Mouse (Mus musculus) thymus, adult 18-20 months (tissue): ENCODE results near the gene Tmem185b.
A peak's percentile ranks its signal among the peaks of the same experiment; 100 is the strongest.

Source experiments
- DNase-seq, 2 experiments: peaks; one replicate each; pipeline ENCODE4 v3.0.0; 2022; ENCODE audit warnings: mixed read lengths in 2 of 2

Tmem185b gene

DNA sequence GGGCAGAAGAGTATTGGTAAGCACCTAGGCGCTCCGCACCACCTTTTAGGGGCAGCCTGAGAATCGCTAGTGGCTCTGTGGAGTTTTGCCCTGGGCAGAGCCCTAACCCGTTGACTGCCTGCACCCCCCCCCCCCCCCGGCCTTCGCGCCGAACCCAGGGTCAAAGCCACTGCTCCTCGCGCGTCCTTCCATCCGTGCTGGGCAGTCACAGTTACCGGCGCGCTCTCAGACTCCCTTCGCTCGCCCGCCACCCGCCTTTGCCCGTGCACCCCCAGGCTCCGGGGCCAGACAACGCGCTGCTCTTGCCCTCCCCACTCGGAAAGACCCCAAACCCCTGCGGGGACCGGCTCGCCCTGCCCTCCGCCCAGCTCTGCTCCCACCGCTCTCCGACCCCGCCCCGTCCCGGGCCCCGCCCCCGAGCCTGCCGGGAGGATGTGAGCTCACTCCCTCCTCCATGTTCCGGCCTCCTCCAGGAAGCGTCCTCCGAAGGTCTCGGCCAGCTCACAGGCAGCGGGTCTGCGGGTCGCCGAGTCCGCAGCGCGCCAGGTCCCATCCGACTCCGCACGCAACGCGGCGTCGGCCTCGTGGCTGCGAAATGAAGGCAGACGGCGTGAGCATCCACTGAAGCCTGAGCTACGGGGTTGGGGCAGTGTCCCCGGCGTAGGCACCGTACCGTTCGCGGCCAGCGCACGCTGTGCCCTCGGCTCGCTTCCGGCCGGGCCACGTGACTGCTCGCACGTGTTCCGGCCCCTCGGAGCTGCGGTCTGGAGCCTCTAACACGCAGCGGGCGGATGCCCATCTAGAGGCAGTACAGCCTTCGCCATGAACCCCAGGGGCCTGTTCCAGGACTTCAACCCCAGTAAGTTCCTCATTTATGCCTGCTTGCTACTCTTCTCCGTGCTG lies at the start of gene Tmem185b:
Tmem185b (plus strand) TSS at position 472 of the 903 bp plus-strand sequence.
- peak; percentile 89 to 90 for DNase-seq

- peak; percentile 21 to 38 for DNase-seq
Observed at GRCm38 (mm10) chr1:119476905-119477353, 49.0 kb upstream of the Tmem185b start.

DNA sequence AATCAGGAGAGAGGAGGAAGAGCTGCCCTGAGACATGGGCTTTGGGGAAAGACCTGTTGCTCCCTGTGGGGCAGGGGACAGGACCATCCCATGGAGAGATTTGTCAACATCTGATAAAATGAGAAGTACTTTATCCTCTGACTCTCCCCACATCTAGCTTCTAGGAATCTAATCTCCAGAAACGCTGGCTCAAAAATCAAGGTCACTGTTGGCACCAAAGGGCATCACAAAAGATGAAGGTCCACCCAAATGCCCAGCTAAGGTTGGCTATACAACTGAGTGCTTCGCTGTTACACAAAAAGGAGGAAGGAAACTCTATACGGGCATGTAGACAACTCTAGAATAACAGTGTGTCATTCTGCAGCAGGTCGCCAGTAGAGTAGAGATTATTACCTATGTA lies 46.3 kb upstream of the Tmem185b start:
- DNase-seq = no peak

- no peak for DNase-seq
Observed at GRCm38 (mm10) chr1:119480678-119481077, 45.3 kb upstream of the Tmem185b start.

DNA sequence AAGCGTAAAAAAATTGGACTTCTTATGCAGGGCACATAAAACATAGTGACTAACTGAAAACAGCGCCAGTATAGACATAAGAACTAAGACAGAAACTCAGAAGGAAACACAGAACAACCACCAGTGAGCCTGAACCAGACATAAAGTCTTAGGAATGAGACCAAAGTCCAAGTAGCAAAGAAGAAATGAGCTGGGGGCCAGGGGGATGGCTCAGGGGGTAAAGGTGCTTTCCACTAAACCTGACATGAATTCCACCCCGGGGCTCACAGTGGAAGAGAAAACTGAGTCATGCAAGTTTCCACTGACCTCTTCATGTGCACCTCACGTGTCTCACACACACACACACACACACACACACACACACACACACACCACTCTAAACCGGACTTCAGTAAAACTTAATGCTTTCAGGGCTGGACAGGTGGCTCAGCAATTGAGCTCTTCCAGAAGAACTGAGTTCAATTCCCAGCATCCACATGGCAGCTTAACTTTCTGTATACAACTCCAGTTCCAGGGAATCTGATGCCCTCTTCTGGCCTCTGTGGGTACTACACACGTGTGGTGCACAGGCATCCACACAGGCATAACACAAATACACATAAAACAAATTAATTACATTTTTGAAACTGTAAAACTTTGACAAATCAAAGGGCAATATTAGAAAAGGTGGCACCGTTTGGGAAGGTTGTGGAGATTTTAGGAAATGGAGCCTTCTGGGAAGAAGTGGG lies 44.6 kb upstream of the Tmem185b start:
- no peak for DNase-seq

GRCm38 (mm10) chr1:119482891-119483290 lies 43.1 kb upstream of the Tmem185b start:
- DNase-seq = no peak

GRCm38 (mm10) chr1:119484457-119484856 lies 41.5 kb upstream of the Tmem185b start:
- no peak for DNase-seq

DNA sequence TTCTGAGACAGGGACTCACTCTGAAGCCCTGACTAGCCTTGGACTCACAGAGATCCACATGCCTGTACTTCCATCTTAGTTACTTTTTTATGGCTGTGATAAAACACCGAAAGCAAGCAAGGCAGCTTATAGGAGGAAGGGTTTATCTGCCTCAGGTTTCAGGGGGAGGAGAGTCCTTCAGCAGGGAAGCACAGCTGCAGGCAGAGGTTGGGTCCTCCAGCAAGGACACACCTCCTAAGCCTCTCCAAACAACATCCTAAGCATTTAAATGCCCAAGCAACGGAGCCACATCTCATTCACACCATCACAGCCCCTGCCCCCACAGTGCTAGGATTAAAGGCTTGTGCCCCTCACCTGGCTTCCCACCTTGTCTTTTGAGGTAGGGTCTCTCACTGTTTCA lies 40.1 kb upstream of the Tmem185b start:
- DNase-seq = no peak

DNA sequence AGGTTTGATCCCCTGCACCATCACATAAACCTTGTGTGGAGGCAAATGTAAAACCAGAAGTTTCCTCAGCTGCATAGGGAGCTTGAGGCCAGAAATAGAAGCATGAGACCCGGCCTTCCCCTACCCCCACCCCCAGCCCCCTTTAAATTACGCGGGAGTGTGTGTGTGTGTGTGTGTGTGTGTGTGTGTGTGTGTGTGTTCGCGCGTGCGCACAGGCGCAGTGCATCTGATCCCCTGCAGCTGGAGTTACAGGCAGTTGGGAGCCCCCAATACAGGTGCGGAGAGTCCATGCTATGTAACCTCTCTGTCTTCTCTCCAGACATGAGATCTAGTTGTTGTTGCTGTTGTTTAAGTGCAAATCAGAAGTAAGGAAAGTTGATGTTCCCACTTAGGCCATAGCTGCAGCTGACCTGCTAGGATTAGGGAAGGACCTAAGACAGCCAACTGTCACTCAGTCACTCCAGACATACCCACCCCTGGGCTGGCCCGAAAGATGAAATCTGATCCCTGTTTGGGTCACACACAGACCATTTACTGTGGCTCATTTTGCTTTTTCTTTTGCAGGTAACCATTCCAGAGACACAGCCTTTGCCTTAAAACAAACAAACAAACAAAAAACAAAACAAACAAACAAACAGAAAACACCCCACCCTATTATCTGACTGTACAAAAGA lies 37.9 kb upstream of the Tmem185b start:
- DNase-seq = peak; percentile 24 to 37

DNA sequence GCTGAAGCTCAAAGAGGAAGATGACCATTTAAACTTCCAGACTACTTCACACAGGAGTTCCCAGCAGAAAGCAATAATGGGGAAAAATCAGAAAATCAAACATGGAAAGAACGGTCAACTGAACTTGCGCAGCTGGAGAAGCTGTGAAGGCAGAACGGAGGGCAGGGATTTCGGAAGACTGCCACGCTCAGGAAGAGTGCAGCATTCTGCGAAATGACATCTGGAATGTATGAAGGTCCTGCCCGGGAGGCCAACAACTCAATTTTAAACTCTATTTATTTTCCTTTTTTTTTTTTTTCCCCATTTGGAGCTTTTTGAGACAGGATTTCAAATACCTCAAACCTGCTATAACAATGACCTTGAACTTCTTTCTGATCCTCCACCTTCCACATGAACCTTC lies 35.2 kb upstream of the Tmem185b start:
- DNase-seq = no peak

- DNase-seq = peak; percentile 37 to 46
Observed at GRCm38 (mm10) chr1:119492097-119492496, 33.9 kb upstream of the Tmem185b start.

- DNase-seq = no peak
Observed at GRCm38 (mm10) chr1:119492505-119492904, 33.5 kb upstream of the Tmem185b start.

- no peak for DNase-seq
Observed at GRCm38 (mm10) chr1:119494024-119494711, 31.8 kb upstream of the Tmem185b start.

DNA sequence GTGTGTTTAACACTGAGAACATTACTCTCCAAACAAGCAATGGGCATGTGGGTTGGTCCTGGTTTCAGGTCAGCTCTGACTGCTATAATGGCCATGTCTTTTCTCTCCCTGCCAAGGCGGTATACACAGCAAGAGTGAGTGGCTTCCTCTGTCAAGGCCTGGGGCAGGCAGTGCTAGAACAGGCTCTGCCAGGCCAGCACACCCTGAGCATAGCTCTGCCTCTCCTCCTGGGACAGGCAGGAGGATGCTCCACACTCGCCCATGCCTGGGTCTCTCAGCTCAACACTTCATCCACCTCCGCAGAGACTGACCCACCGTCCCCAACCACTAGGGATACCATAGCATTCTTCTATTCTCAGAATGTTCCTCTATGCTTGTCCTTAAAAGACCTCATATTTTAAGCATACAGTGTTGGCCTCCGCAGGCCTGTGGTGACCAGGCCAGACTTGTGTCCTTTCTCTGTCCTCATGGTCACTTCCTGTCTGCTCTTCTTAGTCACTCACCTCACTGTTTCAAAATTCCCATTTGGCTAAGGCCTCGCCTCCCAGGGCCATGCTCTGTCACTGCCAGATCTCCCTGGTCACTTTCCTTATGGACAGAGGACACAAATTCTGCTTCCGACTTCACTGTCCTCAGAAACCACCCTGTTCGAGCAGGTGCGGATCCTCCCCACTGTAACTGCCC lies 31.1 kb upstream of the Tmem185b start:
- no peak for DNase-seq

DNA sequence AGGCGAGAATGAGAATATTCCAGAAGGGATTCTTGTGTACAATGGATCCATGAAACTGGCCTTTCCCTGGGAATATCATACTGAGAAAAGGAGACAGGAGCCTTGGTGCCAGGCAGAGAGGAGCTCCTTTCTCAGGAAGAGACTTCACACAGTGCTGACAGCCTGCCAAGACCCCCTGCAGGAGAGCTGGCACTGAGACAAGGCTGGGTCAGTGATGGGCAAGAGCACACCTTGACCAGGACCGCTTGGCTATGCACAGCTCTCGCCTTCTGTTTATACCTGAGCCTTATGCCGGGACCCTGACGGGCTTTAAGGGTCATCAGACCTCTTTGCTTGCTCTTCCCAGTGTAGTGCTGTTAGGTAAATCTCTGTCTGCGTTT lies 30.6 kb upstream of the Tmem185b start:
- no peak for DNase-seq

DNA sequence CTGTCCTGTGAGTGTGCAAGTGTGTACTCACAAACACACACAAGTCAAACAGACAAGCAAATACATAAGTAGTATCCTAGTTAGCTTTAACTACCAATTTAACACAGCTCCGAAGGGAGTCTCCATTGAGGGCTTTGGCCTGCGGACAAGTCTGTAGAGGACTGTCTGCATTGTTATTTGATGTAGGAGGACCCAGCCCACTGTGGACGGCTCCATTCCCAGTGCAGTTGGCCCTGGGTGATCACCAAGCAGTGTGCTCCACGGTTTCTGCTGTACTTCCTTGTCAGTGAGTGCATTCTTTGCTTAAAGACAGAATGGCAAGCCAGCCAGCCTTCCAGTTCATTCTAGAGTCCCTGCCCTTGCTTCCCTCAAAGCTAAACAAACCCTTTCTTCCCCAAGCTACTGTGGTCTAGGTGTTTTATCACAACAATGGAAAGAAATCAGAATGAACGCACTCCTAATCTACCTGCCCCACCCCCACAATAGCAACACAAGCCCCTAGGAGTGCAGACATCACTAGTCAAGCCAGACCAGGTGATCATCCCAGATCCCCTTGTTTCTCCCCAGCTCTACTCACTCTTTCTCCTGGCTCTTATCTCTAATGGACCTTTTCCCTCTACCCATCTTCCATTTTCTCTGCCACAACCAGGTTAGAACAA lies 28.5 kb upstream of the Tmem185b start:
- no peak for DNase-seq

- DNase-seq = no peak
Observed at GRCm38 (mm10) chr1:119498536-119499231, 27.3 kb upstream of the Tmem185b start.

DNA sequence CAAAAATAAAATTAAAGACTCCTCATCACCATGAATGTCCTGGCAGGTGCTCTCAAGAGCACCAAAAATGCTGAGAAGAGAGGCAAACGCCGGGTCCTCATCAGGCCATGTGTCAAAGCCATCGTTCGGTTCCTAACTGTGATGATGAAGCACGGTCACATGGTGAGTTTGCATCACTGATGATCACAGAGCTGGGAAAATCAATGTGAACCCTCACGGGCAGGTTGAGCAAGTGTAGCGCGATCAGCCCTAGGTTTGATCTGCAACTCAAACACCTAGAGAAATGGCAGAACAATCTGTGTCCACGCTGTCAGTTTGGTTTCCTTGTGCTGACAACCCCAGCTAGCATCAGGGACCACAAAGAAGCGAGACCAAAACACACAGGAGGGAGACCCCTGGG lies 26.5 kb upstream of the Tmem185b start:
- no peak for DNase-seq

DNA sequence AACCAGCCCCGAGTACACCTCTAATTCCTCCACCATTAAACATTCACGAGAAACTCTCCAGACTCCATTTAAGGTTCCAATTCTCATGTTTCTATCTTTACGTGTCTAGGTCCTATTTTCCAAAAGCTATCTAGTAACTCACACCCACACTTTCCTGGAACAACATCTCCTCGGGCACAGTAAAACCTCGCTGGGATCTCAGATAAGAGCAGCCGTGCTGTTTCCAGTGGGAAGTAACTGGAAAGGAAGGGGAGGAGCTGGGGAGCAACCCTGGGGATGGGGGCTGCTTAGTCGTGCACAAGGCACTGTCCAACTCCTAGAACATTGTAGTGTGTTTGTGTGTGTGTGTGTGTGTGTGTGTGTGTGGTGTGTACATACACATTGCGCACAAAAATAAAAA lies 24.1 kb upstream of the Tmem185b start:
- no peak for DNase-seq

DNA sequence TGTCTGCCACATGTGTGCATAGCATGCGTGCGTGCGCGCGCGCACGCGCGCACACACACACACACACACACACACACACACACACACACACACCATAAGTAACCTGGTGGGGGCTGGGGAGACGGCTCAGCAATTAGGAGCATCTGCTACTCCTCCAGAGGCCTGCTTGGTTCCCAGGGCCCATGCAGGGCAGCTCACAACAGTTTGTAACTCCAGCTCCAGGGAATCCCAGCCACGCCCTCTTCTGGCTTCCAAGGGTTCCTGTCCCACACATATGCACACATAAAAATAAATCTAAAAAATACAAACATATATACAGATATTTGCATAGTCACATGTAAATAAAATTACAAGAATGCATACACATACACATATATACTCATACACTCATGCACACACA lies 23.2 kb upstream of the Tmem185b start:
- DNase-seq = no peak

- no peak for DNase-seq
Observed at GRCm38 (mm10) chr1:119503181-119503580, 22.8 kb upstream of the Tmem185b start.
